Mouse (Mus musculus) liver, postnatal 0 days (tissue): Measurements from ENCODE around the gene Ubtfl1. TPM values are rescaled to one million over a fixed set of nuclear protein-coding genes. Genes with fewer than 3 reads are reported as not detected.

ENCODE experiments used
- ATAC-seq: fragments of 200-750 bp; cut with Nextera tagmentation; 2 replicates; pipeline ENCODE4 v1.8.0; 2017; ENCODE audit warnings: mild to moderate bottlenecking, moderate library complexity
- DNase-seq: peaks from one replicate; pipeline ENCODE4 v3.0.0-alpha.2; 2016
- H3K27ac ChIP-seq: fragments of 300-500 bp; sonication (generic); 2 replicates; pipeline ENCODE4 v1.5.1; 2014; ENCODE audit warnings: antibody characterized with exemption, moderate library complexity, mild to moderate bottlenecking, low read depth
- H3K27me3 ChIP-seq: fragments of 300-500 bp; sonication (generic); 2 replicates; pipeline ENCODE4 v1.6.1; 2014; ENCODE audit warnings: low read length, control low read depth, mixed read lengths; ENCODE audit not compliant: insufficient read depth
- H3K36me3 ChIP-seq: fragments of 300-500 bp; sonication (generic); replicated peaks from 2 replicates; pipeline ENCODE4 v1.6.1; 2014; ENCODE audit warnings: mild to moderate bottlenecking, control low read depth, low read length, moderate library complexity, mixed read lengths; ENCODE audit not compliant: insufficient read depth
- H3K4me1 ChIP-seq: fragments of 300-500 bp; sonication (generic); 2 replicates; pipeline ENCODE4 v1.6.1; 2014; ENCODE audit warnings: antibody characterized with exemption, mild to moderate bottlenecking, control low read depth; ENCODE audit not compliant: insufficient read depth
- H3K4me2 ChIP-seq: fragments of 300-500 bp; sonication (generic); 2 replicates; pipeline ENCODE4 v1.6.1; 2014; ENCODE audit warnings: low read depth, mild to moderate bottlenecking, low read length, moderate library complexity, mixed read lengths
- H3K4me3 ChIP-seq: fragments of 300-500 bp; sonication (generic); 2 replicates; pipeline ENCODE4 v1.5.1; 2014; ENCODE audit warnings: low read depth, low read length
- H3K9ac ChIP-seq: fragments of 300-500 bp; sonication (generic); replicated peaks from 2 replicates; pipeline ENCODE4 v1.6.1; 2014; ENCODE audit warnings: mild to moderate bottlenecking, moderate library complexity
- H3K9me3 ChIP-seq: fragments of 300-500 bp; sonication (generic); 2 replicates; pipeline ENCODE4 v1.6.1; 2016; ENCODE audit warnings: mild to moderate bottlenecking, control low read depth, low read length, mixed read lengths
- CTCF ChIP-seq: sonication (generic); IDR thresholded peaks from 2 replicates; pipeline ENCODE4 v1.5.1; 2016; ENCODE audit warnings: antibody characterized with exemption, low read depth
- EP300 ChIP-seq: IDR thresholded peaks from 2 replicates; pipeline ENCODE4 v1.6.1; 2016; ENCODE audit warnings: antibody characterized with exemption, low read depth, mild to moderate bottlenecking
- WGBS: fragments of 180-500 bp; shearing (Covaris S2); extraction: QIAGEN DNeasy Blood & Tissue Kit; methylation state at CpG from one replicate; pipeline ENCODE4 v1.1.7; 2014; ENCODE audit not compliant: insufficient replicate concordance; 5-methylcytosine and 5-hydroxymethylcytosine counted together
- microRNA-seq: library from miRNA; unstranded; fragments of <30 nt; microRNA quantifications from one replicate; pipeline ENCODE4, GENCODE M21; 2016
- polyA plus RNA-seq: library from polyadenylated mRNA; unstranded; fragments of >200 nt; fragmentation: Nextera tagmentation; extraction: Ambion mirVana; gene quantifications from 2 replicates; pipeline ENCODE4 v1.2.1, GENCODE M21; 2015

Gene Ubtfl1
- polyA plus RNA-seq, 1 experiment from 2014 or later, result not detected

GRCm38 (mm10) chr9:18431687-18432086, 27.5 kb downstream of the Ubtfl1 start:
- Histone ChIP-seq H3K27me3 (no peaks in the 10 kb centered on the region), H3K36me3 (no peaks in the 10 kb centered on the region)
- WGBS, result 71% methylated on average over 10 of the region's 10 CpGs

GRCm38 (mm10) chr9:18456520-18456919, 52.3 kb downstream of the Ubtfl1 start:
- Histone ChIP-seq H3K9me3 (peaks cover 6% of the 10 kb centered on the region; the same call in 1 of the 2 replicates), H3K4me1 (no peaks in the 10 kb centered on the region), H3K4me2 (no peak overlapping the region), H3K9ac (no peak overlapping the region), H3K4me3 (no peak overlapping the region), H3K27ac (no peak overlapping the region), H3K36me3 (no peaks in the 10 kb centered on the region; the same call in 1 of the 2 replicates), H3K27me3 (no peaks in the 10 kb centered on the region)
- TF ChIP-seq CTCF (no peak), EP300 (no peak)
- no peak for ATAC-seq
- DNase-seq, result no peak
- WGBS, result 78% methylated on average over 4 of the region's 4 CpGs

More at GRCm38 (mm10) chr9:18431687-18432086, 27.5 kb downstream of the Ubtfl1 start:
- H3K4me2 ChIP-seq, result no peak overlapping the region
- no peak overlapping the region for H3K9ac ChIP-seq
- DNase-seq (no peak), ATAC-seq (no peak)
- TF ChIP-seq CTCF (no peak), EP300 (no peak)
- no peak overlapping the region for H3K27ac ChIP-seq
- H3K9me3 ChIP-seq, result no peaks in the 10 kb centered on the region
- H3K4me1 ChIP-seq, result no peaks in the 10 kb centered on the region
- no peak overlapping the region for H3K4me3 ChIP-seq

Small RNA genes within 50 kb of the gene (microRNA-seq; reads per million reads assigned to microRNA genes)
- not detected for gene Gm22854

Other genes with a start within 250 kb of the Ubtfl1 start
- 24.9 and 25.8 TPM in 2 replicates for gene Chordc1, start 112.3 kb upstream of the Ubtfl1 start, polyA plus RNA-seq
- gene Naalad2, start 1.4 kb upstream of the Ubtfl1 start, polyA plus RNA-seq, result 0.54 and 0.60 TPM in 2 replicates
- not detected in 2 replicates for gene Mbd3l2, start 26.2 kb downstream of the Ubtfl1 start, polyA plus RNA-seq
- 0.38 and 0.55 TPM in 2 replicates for gene Zfp558, start 73.8 kb downstream of the Ubtfl1 start, polyA plus RNA-seq
- not detected in 2 replicates for gene Mbd3l1, start 73.9 kb downstream of the Ubtfl1 start, polyA plus RNA-seq